Mouse (Mus musculus) adrenal gland, adult 8-10 months (tissue): ENCODE data around the gene Klk6. TPM values are rescaled to one million over a fixed set of nuclear protein-coding genes. Genes with fewer than 3 reads are reported as not detected.
A peak's percentile ranks its signal among the peaks of the same experiment; 100 is the strongest.

Source experiments
- DNase-seq: peaks from one replicate; pipeline ENCODE4 v3.0.0; 2022
- total RNA-seq, 4 experiments: library from RNA; stranded (reverse); gene quantifications; 2 replicates each; pipeline ENCODE4 v1.2.4; 2022

Gene Klk6
- not detected for total RNA-seq

GRCm38 (mm10) chr7:43824199-43824598, at the start of gene Klk6:
Gene Klk6 (plus strand): TSS chr7:43824499.
- no peak for DNase-seq

- DNase-seq = no peak
These were observed 49.5 kb upstream of the Klk6 start for GRCm38 (mm10) chr7:43774802-43775201.

GRCm38 (mm10) chr7:43775311-43776057, 48.8 kb upstream of the Klk6 start:
- DNase-seq = no peak

GRCm38 (mm10) chr7:43776506-43776905, 47.8 kb upstream of the Klk6 start:
- DNase-seq = no peak

- no peak for DNase-seq
These were observed 46.9 kb upstream of the Klk6 start for GRCm38 (mm10) chr7:43777423-43777822.

GRCm38 (mm10) chr7:43778176-43778970, 45.9 kb upstream of the Klk6 start:
- DNase-seq = no peak

- DNase-seq = no peak
These were observed 44.1 kb upstream of the Klk6 start for GRCm38 (mm10) chr7:43780241-43780640.

GRCm38 (mm10) chr7:43780746-43781145, 43.6 kb upstream of the Klk6 start, which contains the start of gene Klk10:
Gene Klk10 (plus strand): TSS chr7:43781035.
- DNase-seq = no peak

- no peak for DNase-seq
These were observed 42.8 kb upstream of the Klk6 start for GRCm38 (mm10) chr7:43781541-43781940.

- peak; percentile 35 for DNase-seq
These were observed 41.7 kb upstream of the Klk6 start for GRCm38 (mm10) chr7:43782275-43783265.

- peak; percentile 40 for DNase-seq
These were observed 39.0 kb upstream of the Klk6 start for GRCm38 (mm10) chr7:43785286-43785685.

- DNase-seq = no peak
These were observed 36.2 kb upstream of the Klk6 start for GRCm38 (mm10) chr7:43788096-43788495.

- no peak for DNase-seq
These were observed 35.0 kb upstream of the Klk6 start for GRCm38 (mm10) chr7:43789295-43789694.

- DNase-seq = no peak
These were observed 32.7 kb upstream of the Klk6 start, which contains the start of gene Klk9 for GRCm38 (mm10) chr7:43791591-43791990. Gene Klk9 (plus strand): TSS chr7:43791891.

- DNase-seq = no peak
These were observed 27.9 kb upstream of the Klk6 start for GRCm38 (mm10) chr7:43796355-43796754.

GRCm38 (mm10) chr7:43797333-43797769, 26.9 kb upstream of the Klk6 start, which contains the start of gene Klk8:
Gene Klk8 (plus strand): TSS chr7:43797577.
- no peak for DNase-seq

- no peak for DNase-seq
These were observed 26.3 kb upstream of the Klk6 start for GRCm38 (mm10) chr7:43797844-43798462.

GRCm38 (mm10) chr7:43799876-43800275, 24.4 kb upstream of the Klk6 start:
- DNase-seq = no peak

GRCm38 (mm10) chr7:43810994-43811393, 13.3 kb upstream of the Klk6 start, which contains the start of gene Klk7:
Gene Klk7 (plus strand): TSS chr7:43811294.
- no peak for DNase-seq

- no peak for DNase-seq
These were observed 9.1 kb upstream of the Klk6 start for GRCm38 (mm10) chr7:43815211-43815610.

GRCm38 (mm10) chr7:43816746-43817145, 7.6 kb upstream of the Klk6 start:
- DNase-seq = no peak

- no peak for DNase-seq
These were observed 2.7 kb upstream of the Klk6 start for GRCm38 (mm10) chr7:43821581-43821980.
